Mouse (Mus musculus): ENCODE results near the gene Fosl1.
"Not testable (repeated sequence)": the region's sequence is repeated elsewhere in the genome, so short reads cannot be mapped to it uniquely, and the experiment has no call there.

Fosl1 gene

DNA sequence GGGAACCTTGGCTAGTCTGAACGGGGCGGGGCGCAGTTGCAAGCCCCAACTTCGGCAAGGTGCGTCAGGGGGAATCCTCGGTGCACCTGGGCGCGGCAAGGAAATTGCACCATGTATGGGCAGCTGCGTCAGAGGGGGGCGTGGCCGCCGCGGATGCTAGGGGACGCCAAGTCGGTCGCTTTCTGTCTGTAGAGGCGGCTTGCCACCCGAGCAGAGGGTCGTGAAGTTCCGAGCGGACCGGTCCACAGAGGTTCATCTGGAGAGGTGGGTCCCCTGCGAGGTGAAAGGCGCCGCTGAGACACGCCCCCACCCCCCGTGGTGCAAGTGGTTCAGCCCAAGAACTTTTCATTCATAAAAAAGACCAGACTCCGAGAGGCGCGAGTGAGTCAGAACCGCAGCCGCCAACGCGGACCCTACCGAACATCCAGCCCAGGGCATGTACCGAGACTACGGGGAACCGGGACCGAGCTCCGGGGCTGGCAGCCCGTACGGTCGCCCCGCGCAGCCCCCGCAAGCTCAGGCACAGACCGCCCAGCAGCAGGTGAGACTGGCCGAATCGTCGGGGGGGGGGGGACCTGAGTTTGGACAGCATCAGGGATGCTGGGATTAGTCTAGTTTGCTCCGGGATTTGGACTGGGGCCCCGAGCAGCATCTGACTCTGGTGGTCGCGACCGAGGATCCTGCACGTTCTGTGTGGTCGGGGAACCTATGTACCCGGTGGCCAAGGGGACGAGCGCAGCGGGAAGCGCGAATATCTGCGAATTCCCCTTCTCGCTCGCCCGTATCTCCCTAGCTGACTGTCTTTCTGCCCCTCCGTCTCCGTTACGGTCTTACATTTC is at the start of gene Fosl1:
Gene Fosl1, plus strand, starts transcription at position 33 of the 839 bp plus-strand sequence.
- DNase-seq (ENCODE audit: extremely low spot score, low read depth, low spot score), result no peak

DNA sequence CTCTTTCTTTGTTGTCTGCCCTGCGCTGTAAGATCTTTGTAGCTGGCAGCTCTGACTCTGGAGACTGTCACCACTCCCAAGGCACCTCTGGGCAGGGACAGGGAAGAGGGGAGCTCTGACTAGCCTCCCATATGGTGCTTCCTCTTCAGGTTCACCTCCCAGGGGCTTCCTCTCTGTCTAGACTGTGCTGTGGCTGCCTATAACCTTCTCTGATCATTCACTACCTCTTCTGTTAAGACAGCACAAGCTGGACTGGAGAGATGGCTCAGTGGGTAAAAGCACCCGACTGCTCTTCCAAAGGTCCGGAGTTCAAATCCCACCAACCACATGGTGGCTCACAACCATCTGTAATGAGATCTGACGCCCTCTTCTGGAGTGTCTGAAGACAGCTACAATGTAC is 46.3 kb upstream of the Fosl1 start:
- not testable (repeated sequence) for DNase-seq (ENCODE audit: extremely low spot score, low read depth, low spot score)

DNA sequence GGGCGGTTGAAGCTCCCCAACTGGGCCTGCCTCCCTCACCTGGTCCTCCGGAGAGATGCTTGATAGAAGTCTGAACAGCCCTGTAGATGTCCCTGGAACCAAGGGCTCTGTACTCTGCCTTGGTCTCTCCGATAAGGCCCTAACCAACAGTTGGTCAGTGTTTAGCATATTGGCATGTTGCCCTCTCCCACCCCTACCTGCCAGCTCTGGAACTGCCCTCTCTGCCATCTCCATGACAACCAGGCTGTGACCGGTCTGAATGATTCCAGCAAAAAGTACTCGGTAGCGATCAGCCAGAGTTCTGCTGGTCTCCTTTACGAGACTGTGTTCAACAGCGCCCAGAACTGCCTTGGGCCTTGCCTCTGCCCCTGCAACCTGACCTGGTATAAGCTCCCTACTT is 45.1 kb upstream of the Fosl1 start, which contains the start of gene Tsga10ip:
Gene Tsga10ip, minus strand, starts transcription at position 234 of the 400 bp plus-strand sequence.
- DNase-seq (ENCODE audit: extremely low spot score, low read depth, low spot score), result no peak

DNA sequence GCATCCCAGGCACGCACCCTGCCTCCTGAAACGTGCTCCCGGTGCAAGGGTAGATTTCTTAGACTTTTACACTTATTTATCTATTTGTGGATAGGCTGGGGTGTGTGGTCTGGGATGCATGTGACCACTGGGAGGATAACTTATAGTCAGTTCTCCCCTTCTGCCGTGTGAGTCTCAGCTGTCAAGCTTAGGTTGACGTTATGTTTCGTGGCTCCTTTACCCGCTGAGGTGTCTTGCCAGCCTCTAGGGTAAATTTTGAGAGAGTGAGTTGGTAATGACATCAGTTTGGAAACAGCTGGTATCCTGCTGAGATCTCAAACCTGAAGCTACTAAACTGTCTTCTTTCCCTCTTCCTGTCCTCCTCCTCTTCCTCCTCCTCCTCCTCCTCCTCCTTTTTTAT is 41.4 kb upstream of the Fosl1 start:
- no peak for DNase-seq (ENCODE audit: extremely low spot score, low read depth, low spot score)

DNA sequence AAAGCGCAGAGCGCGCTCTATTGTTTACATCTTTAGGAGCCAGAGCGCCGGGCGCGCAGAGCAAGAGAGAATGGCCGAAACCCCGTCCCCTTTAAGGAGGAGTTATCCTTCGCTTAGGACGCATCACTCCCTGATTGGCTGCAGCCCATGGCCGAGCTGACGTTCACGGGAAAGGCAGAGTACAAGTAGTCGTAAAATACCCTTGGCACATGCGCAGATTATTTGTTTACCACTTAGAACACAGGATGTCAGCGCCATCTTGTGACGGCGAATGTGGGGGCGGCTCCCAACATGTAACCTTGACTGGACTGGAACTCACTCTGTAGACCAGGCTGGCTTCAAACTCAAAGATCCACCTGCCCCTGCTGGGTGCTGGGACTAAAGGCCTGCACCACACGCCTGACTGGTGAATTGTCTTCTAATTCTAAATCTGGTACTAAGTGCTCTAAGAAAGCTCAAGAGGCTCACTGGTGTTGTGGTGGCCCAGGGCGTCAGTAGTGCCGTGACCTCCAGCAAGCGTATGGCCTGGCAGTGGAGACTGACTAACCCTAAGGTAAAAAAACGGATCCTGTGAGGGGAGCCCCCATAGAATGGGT is 40.7 kb upstream of the Fosl1 start:
- not testable (repeated sequence) for DNase-seq (ENCODE audit: extremely low spot score, low read depth, low spot score)

DNA sequence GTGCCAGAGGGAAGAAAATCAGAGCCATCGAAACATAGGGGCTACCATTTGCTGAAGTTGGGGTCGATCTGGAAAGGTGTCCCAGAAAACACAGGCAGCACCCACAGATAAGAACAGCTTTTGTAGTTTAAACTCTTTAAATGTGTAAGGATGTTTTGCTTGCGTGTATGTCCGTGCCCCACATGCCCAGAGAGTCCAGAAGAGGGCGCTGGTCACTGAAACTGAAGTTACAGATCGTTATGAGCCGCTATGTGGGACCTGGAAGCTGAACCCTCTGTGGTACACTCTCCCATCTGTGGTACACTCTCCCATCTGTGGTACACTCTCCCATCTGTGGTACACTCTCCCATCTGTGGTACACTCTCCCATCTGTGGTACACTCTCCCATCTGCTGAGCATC is 40.2 kb upstream of the Fosl1 start:
- no peak for DNase-seq (ENCODE audit: extremely low spot score, low read depth, low spot score)

DNA sequence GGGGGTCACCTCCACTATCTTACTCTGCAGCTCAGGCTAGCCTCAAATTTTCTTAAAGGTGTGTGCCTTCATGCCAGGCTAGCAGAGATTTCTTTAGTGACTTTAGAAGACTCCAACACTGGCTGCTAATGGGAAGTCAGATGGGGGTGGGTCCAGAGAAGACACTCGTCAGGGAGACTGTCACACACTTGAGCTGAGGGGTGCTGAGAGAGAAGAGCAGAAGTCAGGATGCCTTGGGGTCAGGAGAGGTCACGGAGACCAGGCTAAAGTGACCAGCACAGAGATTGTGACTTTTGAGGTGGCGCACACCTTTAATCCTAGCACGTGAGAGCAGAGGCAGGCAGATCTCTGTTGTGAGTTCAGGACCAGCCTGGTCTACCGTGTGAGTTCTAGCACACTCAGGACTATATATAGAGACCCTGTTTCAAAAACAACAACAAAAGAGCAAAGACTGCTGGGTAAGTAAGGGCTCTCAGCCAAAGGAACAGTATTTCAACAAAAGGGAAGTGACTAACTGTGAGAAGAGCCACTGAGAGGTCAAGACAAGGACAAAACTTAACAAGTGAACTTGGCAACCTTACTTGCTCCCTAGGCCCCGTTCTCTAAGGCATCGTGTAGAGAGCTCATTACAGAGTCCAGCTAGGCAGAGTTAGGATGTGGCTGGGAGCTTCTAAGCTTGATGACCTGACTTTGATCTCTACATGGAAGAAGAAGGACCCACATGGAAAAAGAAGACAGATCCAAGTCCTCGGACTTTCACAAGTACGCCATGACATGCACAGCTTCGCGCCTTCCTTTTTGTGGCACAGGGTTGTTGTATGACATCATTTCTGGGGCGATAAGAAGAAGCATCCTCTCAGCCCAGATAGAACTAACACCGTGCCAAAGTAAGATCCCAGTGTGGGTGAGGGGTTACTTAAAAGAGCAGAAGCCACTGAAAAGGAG is 39.0 kb upstream of the Fosl1 start:
- DNase-seq (ENCODE audit: extremely low spot score, low read depth, low spot score), result no peak

DNA sequence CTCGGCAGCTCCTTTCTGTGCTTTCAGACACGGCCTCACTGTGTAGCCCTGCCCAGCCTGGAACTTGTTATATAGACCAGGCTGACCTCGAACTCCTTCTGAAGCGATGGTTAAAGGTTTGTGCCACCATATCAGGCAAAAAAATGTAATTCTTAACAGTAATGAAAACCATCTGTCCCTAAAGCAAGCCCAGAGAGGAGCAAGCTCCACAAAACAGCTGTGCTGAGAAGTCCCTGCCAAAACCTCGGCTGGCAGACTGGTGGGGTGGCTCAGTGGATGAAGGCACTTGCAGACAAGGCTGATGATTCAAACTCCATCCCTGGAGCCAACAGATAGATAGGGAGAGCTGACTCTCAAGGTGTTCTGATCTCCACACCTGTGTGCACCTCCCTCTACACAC is 38.3 kb upstream of the Fosl1 start:
- DNase-seq (ENCODE audit: extremely low spot score, low read depth, low spot score), result no peak

DNA sequence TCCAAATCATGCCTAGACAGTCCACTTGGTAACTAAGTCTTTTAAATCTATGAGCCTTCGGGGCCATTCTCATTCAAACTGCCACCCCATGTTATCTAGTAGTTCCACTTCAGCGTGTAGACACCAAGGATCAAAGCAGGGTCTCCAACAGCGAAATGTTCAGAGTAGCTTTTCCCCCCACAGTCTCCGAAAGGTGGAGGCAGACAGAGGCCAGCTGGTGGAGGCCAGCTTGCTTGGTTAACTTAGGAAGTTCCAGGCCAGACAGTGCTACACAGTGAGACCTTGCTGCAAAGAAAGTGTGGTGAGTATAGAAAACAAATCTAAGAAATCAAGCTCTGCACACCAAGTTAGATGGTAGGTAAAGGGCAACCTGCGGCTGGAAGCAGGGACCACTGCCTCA is 36.7 kb upstream of the Fosl1 start:
- no peak for DNase-seq (ENCODE audit: extremely low spot score, low read depth, low spot score)

DNA sequence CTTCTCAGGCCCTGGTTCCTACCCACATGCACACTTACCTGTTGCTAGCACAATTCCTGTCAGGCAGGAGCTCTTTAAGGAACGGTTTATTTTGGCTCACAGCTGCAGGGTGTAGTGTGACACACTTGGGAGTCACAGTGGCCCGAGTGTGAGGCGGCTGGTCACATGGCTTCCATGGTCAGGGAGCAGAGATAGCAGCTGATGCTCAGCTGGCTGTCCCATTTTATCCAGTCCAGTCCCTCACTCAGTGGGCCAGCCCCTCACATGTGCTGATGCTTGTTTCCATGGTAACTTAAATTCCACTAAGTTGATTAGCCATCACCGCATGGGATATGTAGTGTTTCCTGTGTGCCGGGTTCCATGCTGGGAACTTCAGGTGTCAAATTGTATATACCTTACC is 35.4 kb upstream of the Fosl1 start:
- no peak for DNase-seq (ENCODE audit: extremely low spot score, low read depth, low spot score)

DNA sequence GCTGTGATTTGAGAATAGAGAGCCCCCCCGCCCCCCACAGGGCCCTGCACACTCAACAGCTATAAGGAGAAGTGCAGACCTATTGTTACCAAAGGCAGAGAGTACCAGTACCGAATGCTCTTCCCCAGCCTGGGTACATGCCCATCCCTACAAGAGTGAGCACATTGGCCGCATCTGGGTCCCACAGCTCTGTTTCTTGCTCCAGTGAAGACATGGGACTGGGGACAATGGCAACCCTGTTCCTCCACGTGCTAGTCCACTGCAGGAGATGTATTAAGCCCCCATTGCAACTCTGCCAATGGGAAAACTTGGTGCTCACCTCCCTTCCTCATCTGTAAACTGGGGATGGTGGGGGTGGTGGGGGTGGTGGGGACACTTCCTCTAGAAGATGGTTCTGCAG is 33.5 kb upstream of the Fosl1 start:
- DNase-seq (ENCODE audit: extremely low spot score, low read depth, low spot score), result no peak

DNA sequence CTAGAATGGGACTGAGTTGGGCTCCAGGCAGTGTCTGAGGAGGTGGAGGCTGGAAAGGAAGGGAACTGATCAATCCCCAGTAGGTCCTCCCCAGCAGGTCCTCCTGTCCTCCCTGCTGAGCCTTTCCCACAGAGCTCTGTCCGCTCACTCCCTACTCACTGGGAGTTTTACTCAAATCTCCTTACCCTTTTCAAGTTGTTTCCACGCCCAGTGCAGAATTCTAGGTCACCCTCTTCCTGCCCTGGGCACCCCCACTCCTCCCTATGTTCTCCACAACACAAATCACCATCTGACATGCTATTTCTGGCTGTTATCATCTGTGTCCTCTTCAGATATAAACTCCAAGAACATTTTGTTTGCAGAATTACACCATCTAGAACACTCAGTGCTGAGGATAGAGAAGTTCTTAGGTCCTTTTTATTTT is 32.8 kb upstream of the Fosl1 start:
- no peak for DNase-seq (ENCODE audit: extremely low spot score, low read depth, low spot score)

DNA sequence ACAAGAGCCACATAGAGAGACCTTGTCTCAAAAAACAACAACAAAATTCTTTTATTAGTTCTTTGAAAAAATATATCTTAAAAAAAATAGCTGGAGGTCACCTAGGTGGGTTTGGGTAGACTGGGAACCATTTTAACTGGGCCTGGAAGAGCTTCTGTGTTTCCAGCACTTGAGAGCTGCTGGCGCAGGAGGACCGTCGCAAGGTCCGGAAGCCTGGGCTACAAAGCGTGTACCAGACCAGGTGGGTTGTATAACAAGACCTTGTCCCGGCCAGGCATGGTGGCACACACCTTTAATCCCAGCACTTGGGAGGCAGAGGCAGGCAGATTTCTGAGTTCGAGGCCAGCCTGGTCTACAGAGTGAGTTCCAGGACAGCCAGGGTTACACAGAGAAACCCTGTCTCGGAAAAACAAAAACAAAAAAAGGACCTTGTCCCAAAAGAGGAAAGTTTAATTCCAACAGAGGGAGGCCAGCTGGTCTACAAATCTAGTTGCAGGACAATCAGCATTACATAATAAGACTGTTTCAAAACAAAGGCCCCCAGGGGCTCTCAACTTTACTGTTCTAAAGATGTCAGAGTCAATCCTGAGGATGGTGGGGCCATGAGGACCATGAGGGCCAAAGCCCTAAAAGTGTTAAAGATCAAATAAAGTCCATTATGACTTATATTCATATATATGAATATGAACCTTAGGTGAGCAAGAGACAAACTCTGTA is 28.4 kb upstream of the Fosl1 start:
- no peak for DNase-seq (ENCODE audit: extremely low spot score, low read depth, low spot score)

DNA sequence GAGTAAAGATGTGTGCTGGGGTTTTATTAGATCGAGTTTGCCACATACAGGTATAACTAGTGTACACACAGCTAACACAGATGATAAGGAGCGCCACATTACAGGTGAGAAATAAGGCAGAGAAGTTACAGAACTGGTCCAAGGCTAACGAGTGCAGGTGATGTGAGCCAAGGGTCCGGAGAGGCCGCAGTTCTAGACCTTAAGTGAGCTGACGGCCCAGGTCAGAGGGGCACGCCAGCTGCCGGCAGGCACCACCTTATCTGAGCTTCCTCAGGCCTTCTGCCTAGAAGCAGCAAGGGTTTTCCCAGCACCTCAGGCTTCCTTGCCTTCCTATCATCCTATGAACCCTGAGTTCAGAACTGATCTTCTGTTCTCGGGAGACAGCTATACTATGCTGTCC is 27.7 kb upstream of the Fosl1 start:
- DNase-seq (ENCODE audit: extremely low spot score, low read depth, low spot score), result no peak

DNA sequence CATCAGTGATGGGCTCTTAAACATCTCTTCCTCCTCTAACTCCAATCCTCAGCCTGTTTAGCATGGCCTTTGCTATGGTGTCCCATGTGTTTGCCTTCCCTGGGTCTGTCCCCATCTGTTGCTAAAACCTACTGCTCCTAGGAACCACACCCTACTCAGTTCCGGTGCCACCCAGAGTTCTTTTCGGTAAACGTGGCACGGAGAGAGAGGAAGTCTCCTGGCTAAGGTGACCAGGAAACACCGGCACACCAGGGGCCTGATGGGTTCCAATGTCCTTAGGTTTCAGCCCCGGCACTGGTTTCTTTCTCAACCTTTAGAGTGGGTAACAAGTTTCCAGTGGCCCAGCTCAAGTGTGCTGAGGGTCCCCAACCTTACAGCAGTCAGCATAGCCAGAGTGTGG is 26.8 kb upstream of the Fosl1 start:
- no peak for DNase-seq (ENCODE audit: extremely low spot score, low read depth, low spot score)

DNA sequence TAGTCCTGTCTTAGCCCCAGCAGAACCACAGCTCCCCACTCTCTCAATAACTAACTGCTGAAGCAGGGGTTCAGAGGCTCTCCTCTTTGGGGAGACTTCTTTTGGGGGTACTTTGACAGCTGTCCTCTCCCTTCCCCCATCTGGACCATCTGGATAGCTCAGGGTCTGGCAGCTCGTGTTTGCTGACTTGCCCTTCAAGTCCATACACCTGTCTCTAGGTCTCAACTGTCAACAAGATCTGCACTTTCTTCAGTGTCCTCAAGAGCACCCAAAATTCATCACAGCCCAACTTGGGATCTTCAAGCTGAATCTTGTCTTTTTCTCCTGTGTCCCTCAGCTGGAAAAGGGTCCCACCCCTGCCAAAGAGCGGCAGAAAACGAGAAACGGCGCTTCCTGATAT is 25.6 kb upstream of the Fosl1 start:
- no peak for DNase-seq (ENCODE audit: extremely low spot score, low read depth, low spot score)

DNA sequence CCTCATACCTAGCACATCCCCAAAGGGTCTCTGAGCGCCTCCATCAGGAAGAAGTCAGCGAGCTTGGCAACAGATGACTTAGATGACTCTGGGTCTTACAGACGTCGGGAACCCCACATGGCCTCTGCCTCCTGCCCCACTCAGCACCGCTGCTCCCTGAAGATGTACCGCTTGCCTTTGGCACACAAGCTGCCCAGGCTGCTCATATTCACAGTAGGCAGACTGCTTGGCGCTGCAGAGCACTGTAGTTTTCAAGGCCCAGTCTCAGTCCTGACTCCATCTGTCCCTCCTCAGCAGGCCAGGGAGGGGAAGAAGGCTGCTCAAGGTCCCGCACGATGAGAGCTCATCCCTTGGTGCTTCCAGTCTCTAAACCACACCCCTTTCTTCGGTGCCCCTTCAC is 25.1 kb upstream of the Fosl1 start:
- DNase-seq (ENCODE audit: extremely low spot score, low read depth, low spot score), result no peak

DNA sequence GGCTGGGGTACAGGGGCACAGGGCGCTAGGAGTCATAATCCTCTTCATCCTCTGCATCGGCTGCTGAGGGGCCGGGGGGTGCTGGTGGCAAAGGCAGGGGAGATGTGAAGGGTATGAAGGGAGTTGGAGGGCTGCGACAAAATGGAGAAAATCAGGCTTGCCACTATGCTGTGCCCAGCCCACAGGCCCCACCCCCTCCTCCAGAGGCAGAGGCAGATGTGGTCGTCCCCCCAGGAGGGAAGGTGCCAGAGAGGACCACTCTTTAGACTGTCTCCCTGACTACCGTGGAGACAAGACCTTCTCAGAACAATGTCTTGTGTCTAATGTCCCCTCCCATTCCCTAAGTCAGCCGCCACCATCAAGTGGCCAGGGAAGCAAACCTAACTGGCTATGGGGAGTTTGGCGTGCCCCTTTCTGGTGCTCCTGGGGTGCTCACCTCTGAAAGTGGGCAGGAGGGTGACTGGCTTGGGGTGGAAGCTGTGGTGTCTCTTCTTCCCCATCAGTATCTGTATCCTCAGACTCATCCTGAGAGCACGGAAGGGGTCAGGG is 24.4 kb upstream of the Fosl1 start:
- no peak for DNase-seq (ENCODE audit: extremely low spot score, low read depth, low spot score)

DNA sequence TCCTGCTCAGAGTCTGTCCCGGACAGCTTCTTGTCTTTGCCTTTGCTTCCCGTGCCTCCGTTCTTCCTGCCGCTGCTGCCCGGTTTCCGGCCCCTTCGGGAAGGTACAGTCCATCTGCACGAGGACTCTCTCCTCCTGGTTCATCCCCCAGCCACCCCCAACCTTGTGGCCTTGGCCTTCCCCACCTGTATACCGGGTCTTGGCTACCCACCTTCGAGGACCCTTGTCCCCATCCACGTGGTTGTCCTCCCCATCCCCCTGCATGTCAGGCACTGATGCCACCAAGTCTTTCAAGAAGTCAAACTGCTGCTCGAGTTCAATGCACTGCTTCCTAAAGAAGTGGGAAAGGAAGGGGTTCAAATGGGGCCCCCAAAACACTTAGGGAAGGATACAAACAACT is 23.8 kb upstream of the Fosl1 start:
- DNase-seq (ENCODE audit: extremely low spot score, low read depth, low spot score), result no peak

DNA sequence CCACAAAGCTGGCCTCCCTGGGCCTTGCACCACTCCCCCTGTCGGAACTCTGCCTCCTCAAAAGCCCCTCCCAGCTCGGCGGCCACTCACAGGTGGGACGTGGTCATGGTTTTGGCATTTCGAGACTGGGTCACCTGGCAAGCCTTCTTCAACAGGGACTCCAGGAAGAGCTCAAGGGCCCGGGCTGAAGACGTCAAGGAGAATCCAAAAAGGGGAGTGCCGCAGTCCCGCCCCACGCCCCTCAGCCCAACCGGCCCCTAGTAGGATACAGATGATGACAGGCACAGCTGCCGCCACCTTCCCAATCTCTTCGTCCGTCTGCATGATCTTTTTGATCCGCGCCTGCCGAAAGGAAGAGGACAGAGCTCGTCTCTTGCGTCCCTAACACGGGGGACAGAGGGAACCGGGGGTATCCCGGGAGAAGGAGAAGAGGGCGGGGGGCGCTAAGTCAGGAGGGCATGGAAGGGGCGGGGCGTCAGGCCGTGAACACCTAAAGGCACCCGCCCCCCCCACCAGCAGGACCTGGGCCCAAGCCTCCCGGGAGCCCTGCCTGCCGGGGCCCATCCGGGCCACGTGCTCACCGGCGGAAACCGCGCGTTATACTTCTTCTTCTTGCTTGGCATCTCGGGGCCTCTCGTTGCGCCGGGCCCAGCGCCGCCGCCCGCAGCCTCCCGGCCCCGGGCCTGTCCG is 23.1 kb upstream of the Fosl1 start:
- no peak for DNase-seq (ENCODE audit: extremely low spot score, low read depth, low spot score)
